Mouse (Mus musculus): ENCODE measurements at regions not wholly inside any gene's neighbourhood (a gene's known extent, or its start where the extent isn't known, plus 50 kb on each side); places are given as distances from the start of the nearest gene placed in this dataset.

- ATAC-seq, result no peak
These were observed 100.9 kb upstream of the B430305J03Rik start for GRCm38 (mm10) chr3:61466641-61467040.

GRCm38 (mm10) chr3:61460076-61460475, 94.3 kb upstream of the B430305J03Rik start:
- no peak for ATAC-seq

- ATAC-seq, result no peak
These were observed 90.8 kb upstream of the B430305J03Rik start for GRCm38 (mm10) chr3:61456598-61456997.

GRCm38 (mm10) chr3:61442000-61442739, 76.4 kb upstream of the B430305J03Rik start:
- no peak for ATAC-seq

- no peak for ATAC-seq
These were observed 75.7 kb upstream of the B430305J03Rik start for GRCm38 (mm10) chr3:61441445-61441844.

GRCm38 (mm10) chr3:61428713-61429112, 63.0 kb upstream of the B430305J03Rik start:
- ATAC-seq, result no peak

GRCm38 (mm10) chr3:61423945-61424344, 58.2 kb upstream of the B430305J03Rik start:
- no peak for ATAC-seq

- ATAC-seq, result no peak
These were observed 54.0 kb upstream of the B430305J03Rik start for GRCm38 (mm10) chr3:61419706-61420105.

- ATAC-seq, result no peak
These were observed 52.3 kb upstream of the B430305J03Rik start for GRCm38 (mm10) chr3:61418096-61418495.
